Mouse (Mus musculus) skeletal muscle tissue, postnatal 0 days (tissue): ENCODE measurements around the gene Ilf3. TPM values are rescaled to one million over a fixed set of nuclear protein-coding genes. Genes with fewer than 3 reads are reported as not detected.

Experiments
- polyA plus RNA-seq: library from polyadenylated mRNA; unstranded; fragments of >200 nt; fragmentation: Nextera tagmentation; extraction: Ambion mirVana; gene quantifications from 2 replicates; pipeline ENCODE4 v1.2.1, GENCODE M21; 2015

Gene Ilf3
- polyA plus RNA-seq: 48.0 and 52.6 TPM in 2 replicates

GRCm38 (mm10) chr9:21367357-21368111 is at the start of gene Ilf3:
Gene Ilf3 (plus strand): TSS chr9:21367871.

DNA sequence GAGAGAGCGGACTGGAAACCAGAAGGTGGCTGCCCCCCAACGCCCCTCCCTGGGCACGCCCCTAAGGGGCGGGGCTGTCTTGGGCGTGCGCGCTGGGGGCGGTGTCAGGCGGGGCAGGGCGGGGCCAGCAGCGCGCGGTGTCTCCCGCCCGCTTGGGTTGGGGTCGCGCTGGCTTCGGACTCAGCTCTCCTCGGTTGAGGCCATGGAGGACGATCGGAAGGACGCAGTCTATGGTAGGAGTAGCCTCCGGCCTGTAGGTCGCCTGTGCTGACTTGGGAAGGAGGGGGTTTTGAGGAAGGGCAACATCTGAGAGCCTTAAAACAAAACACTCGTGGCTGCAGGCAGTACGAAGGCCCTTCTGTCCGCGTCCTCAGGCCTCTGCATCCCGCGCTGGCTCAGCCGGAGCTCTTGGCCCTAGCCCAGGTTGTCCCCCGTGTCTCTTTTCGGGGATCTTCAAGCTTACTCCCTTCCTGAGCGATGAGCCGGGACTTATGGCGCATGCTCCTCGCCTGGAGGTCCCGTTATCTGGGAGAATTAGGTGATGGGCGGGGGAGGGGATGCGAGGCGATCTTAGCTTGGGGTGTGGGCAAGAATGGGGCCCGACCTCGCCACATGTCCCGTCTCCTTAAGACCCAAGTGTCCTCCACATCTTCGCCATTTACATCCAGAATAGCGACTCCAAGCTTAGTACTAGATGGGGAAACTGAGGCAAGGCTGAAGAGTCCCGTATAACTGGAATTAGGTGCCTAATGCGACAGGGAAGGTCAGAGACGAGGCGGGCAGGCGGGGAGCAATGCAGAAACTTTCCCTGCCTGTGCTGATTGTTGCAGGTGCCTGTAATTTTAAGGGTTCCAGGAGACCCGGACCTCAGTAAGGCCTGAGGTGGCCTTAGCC is 46.8 kb upstream of the Ilf3 start, which contains the start of gene Slc44a2:
Gene Slc44a2 (plus strand): TSS at position 80 of the 894 bp plus-strand sequence.

DNA sequence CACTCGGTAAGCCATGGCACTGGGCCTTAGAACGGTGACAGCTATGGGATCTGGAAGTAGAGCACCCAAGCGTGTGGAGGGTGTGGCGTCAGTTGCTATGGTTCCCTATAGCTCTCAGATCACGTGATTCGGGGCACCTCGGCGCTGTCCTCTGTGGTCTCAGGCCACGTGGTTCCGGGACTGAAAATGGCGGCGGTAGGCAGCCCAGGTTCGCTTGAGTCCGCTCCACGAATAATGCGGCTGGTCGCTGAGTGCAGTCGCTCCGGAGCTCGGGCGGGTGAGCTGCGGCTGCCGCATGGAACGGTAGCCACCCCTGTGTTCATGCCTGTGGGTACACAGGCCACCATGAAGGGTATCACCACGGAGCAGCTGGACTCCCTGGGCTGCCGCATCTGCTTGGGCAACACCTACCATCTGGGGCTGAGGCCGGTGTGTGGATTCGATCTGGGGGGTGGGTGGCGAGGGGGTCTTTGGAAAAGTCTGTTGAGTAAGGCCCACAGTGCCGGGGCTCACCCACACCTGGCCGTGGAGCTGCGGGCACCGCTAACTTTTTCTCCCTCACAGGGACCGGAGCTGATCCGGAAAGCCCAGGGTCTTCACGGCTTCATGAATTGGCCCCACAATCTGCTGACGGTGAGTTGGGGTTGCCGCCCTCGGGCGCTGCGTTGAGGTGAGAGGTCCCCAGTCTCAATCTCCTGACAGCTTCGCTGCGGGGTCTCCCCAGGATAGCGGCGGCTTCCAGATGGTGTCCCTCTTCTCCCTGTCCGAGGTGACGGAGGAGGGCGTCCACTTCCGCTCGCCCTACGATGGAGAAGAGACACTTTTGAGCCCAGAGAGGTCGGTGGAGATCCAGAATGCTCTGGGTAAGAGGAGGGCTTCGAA is 44.2 kb downstream of the Ilf3 start, which contains the start of gene Qtrt1:
Gene Qtrt1 (plus strand): TSS at position 169 of the 882 bp plus-strand sequence.

GRCm38 (mm10) chr9:21424631-21425555 is 57.2 kb downstream of the Ilf3 start, which contains the start of gene Dnm2:
Gene Dnm2 (plus strand): TSS chr9:21424908.

Other genes starting within 250 kb of the Ilf3 start
- gene Tyk2, start 236.6 kb upstream of the Ilf3 start, polyA plus RNA-seq: 6.3 and 6.6 TPM in 2 replicates
- gene Cdc37, start 217.9 kb upstream of the Ilf3 start, polyA plus RNA-seq: 145 and 165 TPM in 2 replicates
- gene Pde4a, start 202.2 kb upstream of the Ilf3 start, polyA plus RNA-seq: 6.5 and 7.2 TPM in 2 replicates
- 53.3 and 55.3 TPM in 2 replicates for gene Keap1, start 128.5 kb upstream of the Ilf3 start, polyA plus RNA-seq
- 0.09 and 0.57 TPM in 2 replicates for gene S1pr5, start 119.4 kb upstream of the Ilf3 start, polyA plus RNA-seq
- 29.1 and 32.1 TPM in 2 replicates for gene Atg4d, start 102.6 kb upstream of the Ilf3 start, polyA plus RNA-seq
- 7.5 and 9.2 TPM in 2 replicates for gene Kri1, start 79.9 kb upstream of the Ilf3 start, polyA plus RNA-seq
- gene Cdkn2d, start 76.5 kb upstream of the Ilf3 start, polyA plus RNA-seq: 51.6 and 53.4 TPM in 2 replicates
- 0.83 TPM in 1 of 2 replicates, not detected in the other for gene Ap1m2, start 55.5 kb upstream of the Ilf3 start, polyA plus RNA-seq
- 94.4 and 107 TPM in 2 replicates for gene Slc44a2, start 47.2 kb upstream of the Ilf3 start, polyA plus RNA-seq
- 17.6 and 18.9 TPM in 2 replicates for gene Qtrt1, start 44.0 kb downstream of the Ilf3 start, polyA plus RNA-seq
- gene Dnm2, start 57.0 kb downstream of the Ilf3 start, polyA plus RNA-seq: 50.4 and 52.2 TPM in 2 replicates
- 79.0 and 80.6 TPM in 2 replicates for gene Tmed1, start 142.4 kb downstream of the Ilf3 start, polyA plus RNA-seq
- gene AB124611, start 158.3 kb downstream of the Ilf3 start, polyA plus RNA-seq: 2.9 and 3.2 TPM in 2 replicates
- 15.5 and 20.1 TPM in 2 replicates for gene Carm1, start 179.0 kb downstream of the Ilf3 start, polyA plus RNA-seq
- 39.2 and 39.3 TPM in 2 replicates for gene Timm29, start 224.9 kb downstream of the Ilf3 start, polyA plus RNA-seq
- gene Yipf2, start 225.0 kb downstream of the Ilf3 start, polyA plus RNA-seq: 9.8 and 10.2 TPM in 2 replicates
- 20.4 and 22.7 TPM in 2 replicates for gene Smarca4, start 248.3 kb downstream of the Ilf3 start, polyA plus RNA-seq